Mouse (Mus musculus): Measurements from ENCODE around the gene Cox14. TPM values are rescaled to one million over a fixed set of nuclear protein-coding genes. Genes with fewer than 3 reads are reported as not detected.
"Not testable (repeated sequence)": the region's sequence is repeated elsewhere in the genome, so short reads cannot be mapped to it uniquely, and the experiment has no call there.

Cox14 gene
- polyA plus RNA-seq, 1 experiment from 2014 or later, result 67.5 TPM

- H3K27ac ChIP-seq (replicated peaks), result peak within 1 kb of the TSS; percentile 51
- H3K9me3 ChIP-seq (replicated peaks), result no peaks in the 10 kb centered on the region
- H3K27me3 ChIP-seq, result 0 out of 2 replicates have a peak, but pooled peaks cover 4% of the 10 kb centered on the region
- H3K4me2 ChIP-seq, result peak within 1 kb of the TSS; percentile 43
- H3K36me3 ChIP-seq (replicated peaks), result no peaks in the 10 kb centered on the region
- H3K9ac ChIP-seq, result 0 out of 2 replicates have a peak within 1 kb of the TSS, but pooled peaks have one; percentile 18
- ATAC-seq (ENCODE audit: insufficient read depth), result no peak
- H3K4me1 ChIP-seq (replicated peaks), result peaks cover 53% of the 10 kb centered on the region
- 54% methylated on average over 26 of the region's 26 CpGs for WGBS (ENCODE audit: insufficient replicate concordance)
- H3K4me3 ChIP-seq (replicated peaks), result peak within 1 kb of the TSS; percentile 40
Observed at GRCm38 (mm10) chr15:99717386-99718334, 7.8 kb upstream of the Cox14 start, which contains the start of gene Gpd1. Gene Gpd1, plus strand, starts transcription at chr15:99717515.

- ATAC-seq (ENCODE audit: insufficient read depth), result no peak
Observed at GRCm38 (mm10) chr15:99718461-99719021, 6.9 kb upstream of the Cox14 start.

GRCm38 (mm10) chr15:99719865-99720264 is 5.6 kb upstream of the Cox14 start:
- H3K36me3 ChIP-seq (replicated peaks), result no peaks in the 10 kb centered on the region
- no peak overlapping the region for H3K9ac ChIP-seq
- no peak overlapping the region for H3K4me2 ChIP-seq
- H3K27ac ChIP-seq (replicated peaks), result no peak overlapping the region
- 57% methylated on average over 8 of the region's 8 CpGs for WGBS (ENCODE audit: insufficient replicate concordance)
- no peak for ATAC-seq (ENCODE audit: insufficient read depth)
- H3K9me3 ChIP-seq (replicated peaks), result no peaks in the 10 kb centered on the region
- peaks cover 55% of the 10 kb centered on the region for H3K4me1 ChIP-seq (replicated peaks)
- no peak overlapping the region for H3K4me3 ChIP-seq (replicated peaks)
- H3K27me3 ChIP-seq, result 0 out of 2 replicates have a peak, but pooled peaks cover 4% of the 10 kb centered on the region

More at GRCm38 (mm10) chr15:99718461-99719021, 6.9 kb upstream of the Cox14 start:
- H3K36me3 ChIP-seq (replicated peaks), result no peaks in the 10 kb centered on the region
- 0 out of 2 replicates have a peak, but pooled peaks cover 4% of the 10 kb centered on the region for H3K27me3 ChIP-seq
- H3K9me3 ChIP-seq (replicated peaks), result no peaks in the 10 kb centered on the region
- no peak overlapping the region for H3K9ac ChIP-seq
- peak overlapping the region; percentile 43 for H3K4me2 ChIP-seq
- peak overlapping the region; percentile 63 for H3K27ac ChIP-seq (replicated peaks)
- peak overlapping the region; percentile 40; the same call in 1 of the 2 replicates for H3K4me3 ChIP-seq (replicated peaks)
- peaks cover 53% of the 10 kb centered on the region for H3K4me1 ChIP-seq (replicated peaks)
- WGBS (ENCODE audit: insufficient replicate concordance), result 62% methylated on average over 9 of the region's 9 CpGs

- no peak for ATAC-seq (ENCODE audit: insufficient read depth)
- 69% methylated on average over 25 of the region's 25 CpGs for WGBS (ENCODE audit: insufficient replicate concordance)
- H3K27ac ChIP-seq (replicated peaks), result no peak overlapping the region
Observed at GRCm38 (mm10) chr15:99721921-99722743, 3.3 kb upstream of the Cox14 start.

GRCm38 (mm10) chr15:99723120-99723514 is 2.3 kb upstream of the Cox14 start:
- peaks cover 44% of the 10 kb centered on the region for H3K4me1 ChIP-seq (replicated peaks)
- peak overlapping the region; percentile 84 for H3K27ac ChIP-seq (replicated peaks)
- no peaks in the 10 kb centered on the region for H3K9me3 ChIP-seq (replicated peaks)
- 0 out of 2 replicates have a peak, but pooled peaks cover 4% of the 10 kb centered on the region for H3K27me3 ChIP-seq
- no peak overlapping the region for H3K4me3 ChIP-seq (replicated peaks)
- H3K9ac ChIP-seq, result no peak overlapping the region
- no peak for ATAC-seq (ENCODE audit: insufficient read depth)
- WGBS (ENCODE audit: insufficient replicate concordance), result 43% methylated on average over 10 of the region's 10 CpGs
- peaks cover 8% of the 10 kb centered on the region for H3K36me3 ChIP-seq (replicated peaks)
- peak overlapping the region; percentile 85 for H3K4me2 ChIP-seq

More at GRCm38 (mm10) chr15:99721921-99722743, 3.3 kb upstream of the Cox14 start:
- no peak overlapping the region for H3K4me2 ChIP-seq
- no peak overlapping the region for H3K4me3 ChIP-seq (replicated peaks)
- H3K9me3 ChIP-seq (replicated peaks), result no peaks in the 10 kb centered on the region
- 0 out of 2 replicates have a peak, but pooled peaks cover 4% of the 10 kb centered on the region for H3K27me3 ChIP-seq
- no peaks in the 10 kb centered on the region for H3K36me3 ChIP-seq (replicated peaks)
- no peak overlapping the region for H3K9ac ChIP-seq
- peaks cover 47% of the 10 kb centered on the region for H3K4me1 ChIP-seq (replicated peaks)

- peaks cover 44% of the 10 kb centered on the region for H3K4me1 ChIP-seq (replicated peaks)
- peak overlapping the region; percentile 5; the same call in 1 of the 2 replicates for H3K9ac ChIP-seq
- H3K4me2 ChIP-seq, result peak overlapping the region; percentile 85
- ATAC-seq (ENCODE audit: insufficient read depth), result peak; percentile 19; the same call in 1 of the 2 replicates
- 0 out of 2 replicates have a peak, but pooled peaks cover 4% of the 10 kb centered on the region for H3K27me3 ChIP-seq
- peak overlapping the region; percentile 84 for H3K27ac ChIP-seq (replicated peaks)
- no peak overlapping the region for H3K4me3 ChIP-seq (replicated peaks)
- no peaks in the 10 kb centered on the region for H3K9me3 ChIP-seq (replicated peaks)
- 27% methylated on average over 11 of the region's 11 CpGs for WGBS (ENCODE audit: insufficient replicate concordance)
- peaks cover 14% of the 10 kb centered on the region for H3K36me3 ChIP-seq (replicated peaks)
Observed at GRCm38 (mm10) chr15:99723515-99724291, 1.7 kb upstream of the Cox14 start.

GRCm38 (mm10) chr15:99724292-99725021 is 961 bp upstream of the Cox14 start:
- H3K4me1 ChIP-seq (replicated peaks), result peaks cover 44% of the 10 kb centered on the region
- H3K36me3 ChIP-seq (replicated peaks), result peaks cover 20% of the 10 kb centered on the region
- peak; percentile 21 for ATAC-seq (ENCODE audit: insufficient read depth)
- WGBS (ENCODE audit: insufficient replicate concordance), result 15% methylated on average over 16 of the region's 16 CpGs
- 0 out of 2 replicates have a peak, but pooled peaks cover 4% of the 10 kb centered on the region for H3K27me3 ChIP-seq
- peak overlapping the region; percentile 5; the same call in 1 of the 2 replicates for H3K9ac ChIP-seq
- H3K9me3 ChIP-seq (replicated peaks), result peaks cover 3% of the 10 kb centered on the region; the same call in 1 of the 2 replicates
- H3K4me3 ChIP-seq (replicated peaks), result peak overlapping the region; percentile 94
- peak overlapping the region; percentile 84 for H3K27ac ChIP-seq (replicated peaks)
- peak overlapping the region; percentile 85 for H3K4me2 ChIP-seq

- H3K9me3 ChIP-seq (replicated peaks), result peaks cover 3% of the 10 kb centered on the region; the same call in 1 of the 2 replicates
- H3K4me3 ChIP-seq (replicated peaks), result peak overlapping the region; percentile 94
- H3K27ac ChIP-seq (replicated peaks), result no peak overlapping the region
- peak overlapping the region; percentile 92 for H3K9ac ChIP-seq
- no peak for ATAC-seq (ENCODE audit: insufficient read depth)
- 0 out of 2 replicates have a peak, but pooled peaks cover 4% of the 10 kb centered on the region for H3K27me3 ChIP-seq
- WGBS (ENCODE audit: insufficient replicate concordance), result 57% methylated on average over 2 of the region's 2 CpGs
- H3K4me1 ChIP-seq (replicated peaks), result peaks cover 44% of the 10 kb centered on the region
- peak overlapping the region; percentile 85 for H3K4me2 ChIP-seq
- peaks cover 20% of the 10 kb centered on the region for H3K36me3 ChIP-seq (replicated peaks)
Observed at GRCm38 (mm10) chr15:99726549-99726948, 1.1 kb downstream of the Cox14 start.

- not testable (repeated sequence) for H3K9me3 ChIP-seq (replicated peaks); ATAC-seq (ENCODE audit: insufficient read depth); H3K27ac ChIP-seq (replicated peaks); H3K4me3 ChIP-seq (replicated peaks); H3K27me3 ChIP-seq; H3K9ac ChIP-seq
- 67% methylated on average over 5 of the region's 5 CpGs for WGBS (ENCODE audit: insufficient replicate concordance)
- peaks cover 20% of the 10 kb centered on the region for H3K36me3 ChIP-seq (replicated peaks)
- peaks cover 39% of the 10 kb centered on the region for H3K4me1 ChIP-seq (replicated peaks)
- H3K4me2 ChIP-seq, result 0 out of 2 replicates have a peak overlapping the region, but pooled peaks have one; percentile 85
Observed at GRCm38 (mm10) chr15:99727039-99727438, 1.6 kb downstream of the Cox14 start.
